Mouse (Mus musculus): ENCODE data around the gene Rufy2. TPM values are rescaled to one million over a fixed set of nuclear protein-coding genes. Genes with fewer than 3 reads are reported as not detected.

Gene Rufy2
- polyA plus RNA-seq, 1 experiment from 2014 or later: 26.8 TPM

DNA sequence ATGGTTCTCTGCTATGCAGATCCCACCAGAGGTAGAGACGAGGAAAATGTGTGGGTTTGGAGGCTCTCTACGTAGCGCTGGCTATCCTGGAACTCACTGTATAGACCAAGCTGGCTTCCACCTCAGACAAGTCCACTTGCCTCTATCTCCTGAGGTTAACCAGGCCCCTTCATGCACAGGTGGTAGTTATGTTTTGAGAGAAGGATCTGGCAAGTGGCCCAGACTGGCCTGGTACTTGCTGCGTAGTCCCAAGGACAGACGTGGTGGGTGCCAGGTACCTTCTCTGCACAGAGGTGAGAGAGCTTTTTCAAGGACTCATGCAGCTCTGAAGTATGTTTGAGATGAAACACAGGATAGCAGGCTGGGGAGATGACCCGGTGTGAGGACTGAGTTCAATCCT, 4.5 kb downstream of the Rufy2 start:
- no peaks in the 10 kb centered on the region for H3K9me3 ChIP-seq (replicated peaks)
- no peaks in the 10 kb centered on the region for H3K27me3 ChIP-seq
- 93% methylated on average over 6 of the region's 6 CpGs for WGBS
- H3K9ac ChIP-seq: no peak overlapping the region
- H3K36me3 ChIP-seq: peaks cover 46% of the 10 kb centered on the region
- no peak overlapping the region for H3K27ac ChIP-seq (replicated peaks)
- ATAC-seq (ENCODE audit: insufficient number of reproducible peaks, low FRiP score, low TSS enrichment, low read depth): no peak
- peaks cover 5% of the 10 kb centered on the region; the same call in 1 of the 2 replicates for H3K4me1 ChIP-seq
- no peak overlapping the region for H3K4me2 ChIP-seq (replicated peaks)
- no peak overlapping the region for H3K4me3 ChIP-seq (replicated peaks)

DNA sequence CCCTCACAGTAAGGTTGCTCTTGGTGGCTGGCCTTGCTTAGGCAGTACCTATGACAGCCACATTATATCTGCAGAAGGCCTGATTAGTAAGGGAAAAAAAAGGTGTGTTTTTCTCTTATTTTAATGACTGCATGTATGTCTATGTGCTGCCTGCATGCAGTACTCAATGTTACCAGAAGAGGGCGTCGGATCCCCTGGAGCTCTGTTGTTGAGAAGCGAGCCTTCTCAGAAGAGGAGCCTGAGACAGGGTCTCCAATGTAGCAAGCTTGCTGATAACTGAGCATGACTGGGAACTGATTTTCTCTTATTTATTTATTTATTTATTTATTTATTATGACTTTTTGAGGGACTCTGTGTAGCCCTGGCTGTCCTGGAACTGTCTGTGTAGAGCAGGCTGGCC, 7.3 kb downstream of the Rufy2 start:
- H3K4me2 ChIP-seq (replicated peaks): no peak overlapping the region

DNA sequence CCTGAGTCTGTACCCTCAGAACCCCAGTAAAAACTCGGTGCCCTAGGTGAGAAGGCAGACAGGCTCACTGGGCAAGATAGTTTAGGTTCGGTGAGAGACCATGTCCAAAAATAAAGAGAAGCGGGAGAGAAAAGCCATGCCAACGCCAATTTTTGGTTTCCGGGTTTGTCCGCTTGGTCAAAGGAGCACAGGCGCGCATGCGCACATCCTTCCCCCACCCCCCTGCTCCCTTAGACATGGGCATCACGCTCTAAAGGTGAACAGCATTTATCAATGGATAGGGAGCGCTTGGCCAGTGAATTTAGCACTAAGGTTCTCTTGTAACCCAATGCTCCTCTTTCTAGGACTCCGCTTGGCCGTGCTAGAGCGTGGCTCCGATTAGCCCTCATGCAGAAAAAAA, 10.6 kb downstream of the Rufy2 start:
- H3K4me1 ChIP-seq: no peaks in the 10 kb centered on the region
- 88% methylated on average over 15 of the region's 15 CpGs for WGBS
- no peaks in the 10 kb centered on the region for H3K9me3 ChIP-seq (replicated peaks)
- no peak overlapping the region for H3K9ac ChIP-seq
- H3K4me2 ChIP-seq (replicated peaks): no peak overlapping the region
- H3K4me3 ChIP-seq (replicated peaks): no peak overlapping the region
- no peak for ATAC-seq (ENCODE audit: insufficient number of reproducible peaks, low FRiP score, low TSS enrichment, low read depth)
- H3K27me3 ChIP-seq: no peaks in the 10 kb centered on the region
- H3K36me3 ChIP-seq: peaks cover 80% of the 10 kb centered on the region
- no peak overlapping the region for H3K27ac ChIP-seq (replicated peaks)

More for the DNA sequence above, 7.3 kb downstream of the Rufy2 start:
- Histone ChIP-seq H3K9me3 (replicated peaks) (no peaks in the 10 kb centered on the region), H3K4me1 (no peaks in the 10 kb centered on the region), H3K36me3 (peaks cover 73% of the 10 kb centered on the region), H3K27ac (replicated peaks) (no peak overlapping the region), H3K27me3 (no peaks in the 10 kb centered on the region), H3K4me3 (replicated peaks) (no peak overlapping the region), H3K9ac (no peak overlapping the region)
- ATAC-seq (ENCODE audit: insufficient number of reproducible peaks, low FRiP score, low TSS enrichment, low read depth): 0 out of 2 replicates have a peak, but pooled peaks have one; percentile 19
- 27% methylated on average over 3 of the region's 3 CpGs for WGBS

DNA sequence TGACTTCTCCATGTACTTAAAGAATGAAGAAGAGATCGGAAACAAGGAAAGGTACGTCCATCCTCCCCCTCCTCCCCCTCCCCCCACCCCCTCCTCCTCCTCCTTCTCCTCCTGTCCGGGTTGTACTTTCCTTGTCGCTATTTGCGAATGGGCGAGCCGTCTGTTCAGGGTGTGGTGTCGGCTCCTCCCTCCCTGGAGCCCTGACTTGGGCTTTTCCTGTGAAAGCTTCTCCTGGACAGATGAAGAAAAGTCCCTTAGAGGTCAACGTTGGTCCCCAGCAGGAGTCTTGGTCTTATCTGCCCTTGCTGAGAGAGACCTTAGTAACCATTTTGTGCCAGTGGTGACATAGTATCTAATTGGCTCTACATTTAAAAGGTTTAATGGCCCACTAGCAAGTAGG, 14.0 kb downstream of the Rufy2 start:
- H3K27me3 ChIP-seq: no peaks in the 10 kb centered on the region
- no peak overlapping the region for H3K4me2 ChIP-seq (replicated peaks)
- ATAC-seq (ENCODE audit: insufficient number of reproducible peaks, low FRiP score, low TSS enrichment, low read depth): no peak
- H3K27ac ChIP-seq (replicated peaks): no peak overlapping the region
- H3K36me3 ChIP-seq: peaks cover 92% of the 10 kb centered on the region
- H3K4me1 ChIP-seq: no peaks in the 10 kb centered on the region
- H3K9me3 ChIP-seq (replicated peaks): no peaks in the 10 kb centered on the region
- no peak overlapping the region for H3K4me3 ChIP-seq (replicated peaks)
- H3K9ac ChIP-seq: no peak overlapping the region
- 82% methylated on average over 4 of the region's 9 CpGs for WGBS

DNA sequence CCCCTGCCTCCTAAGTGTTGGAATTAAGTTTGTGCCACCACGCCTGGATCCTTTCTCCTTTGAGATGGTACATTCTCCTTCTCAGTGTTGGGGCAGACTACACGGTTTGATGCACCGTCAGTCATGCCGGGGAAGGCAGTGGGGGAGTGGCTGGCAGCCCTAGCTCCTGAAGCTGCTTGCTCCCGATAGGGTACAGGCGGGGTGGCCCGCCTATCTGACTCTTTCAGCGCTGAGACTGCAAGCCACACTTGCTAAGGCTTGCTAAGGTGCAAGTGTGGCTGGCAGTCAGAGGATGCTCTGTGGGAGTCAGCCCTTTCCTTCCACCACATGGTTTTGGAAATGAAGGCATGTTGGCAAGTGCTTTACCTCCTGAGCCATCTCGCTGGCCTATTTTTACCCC, 20.6 kb downstream of the Rufy2 start:
- H3K36me3 ChIP-seq: peaks cover 91% of the 10 kb centered on the region
- no peak for ATAC-seq (ENCODE audit: insufficient number of reproducible peaks, low FRiP score, low TSS enrichment, low read depth)
- no peaks in the 10 kb centered on the region for H3K9me3 ChIP-seq (replicated peaks)

DNA sequence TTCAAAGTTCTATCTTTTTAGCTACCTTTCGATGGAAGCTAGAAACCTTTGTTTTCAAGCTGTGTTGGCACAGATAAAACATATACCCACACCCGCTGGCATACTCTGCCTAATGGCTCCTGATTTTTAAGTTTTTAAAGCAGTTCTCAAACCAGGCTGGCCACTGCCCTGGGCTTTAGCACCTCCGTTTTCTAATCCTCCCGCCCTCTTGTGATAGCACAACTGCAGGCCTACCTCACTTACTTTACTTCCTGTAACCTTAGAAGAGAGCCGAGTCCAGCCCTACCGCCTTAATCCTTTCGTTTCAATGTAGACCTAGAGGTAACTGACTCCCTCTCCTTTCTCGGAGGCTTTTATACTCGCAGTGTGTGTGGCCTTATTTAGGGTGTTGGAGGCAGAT, 23.2 kb downstream of the Rufy2 start:
- Histone ChIP-seq H3K4me3 (replicated peaks) (no peak overlapping the region), H3K27ac (replicated peaks) (no peak overlapping the region), H3K9me3 (replicated peaks) (no peaks in the 10 kb centered on the region), H3K36me3 (peaks cover 87% of the 10 kb centered on the region), H3K4me1 (no peaks in the 10 kb centered on the region), H3K27me3 (no peaks in the 10 kb centered on the region), H3K9ac (no peak overlapping the region), H3K4me2 (replicated peaks) (no peak overlapping the region)
- 65% methylated on average over 9 of the region's 9 CpGs for WGBS
- no peak for ATAC-seq (ENCODE audit: insufficient number of reproducible peaks, low FRiP score, low TSS enrichment, low read depth)

More for the DNA sequence above, 20.6 kb downstream of the Rufy2 start:
- Histone ChIP-seq H3K27ac (replicated peaks) (no peak overlapping the region), H3K4me2 (replicated peaks) (no peak overlapping the region), H3K9ac (no peak overlapping the region), H3K4me1 (no peaks in the 10 kb centered on the region), H3K4me3 (replicated peaks) (no peak overlapping the region), H3K27me3 (no peaks in the 10 kb centered on the region)
- WGBS: 66% methylated on average over 9 of the region's 9 CpGs

DNA sequence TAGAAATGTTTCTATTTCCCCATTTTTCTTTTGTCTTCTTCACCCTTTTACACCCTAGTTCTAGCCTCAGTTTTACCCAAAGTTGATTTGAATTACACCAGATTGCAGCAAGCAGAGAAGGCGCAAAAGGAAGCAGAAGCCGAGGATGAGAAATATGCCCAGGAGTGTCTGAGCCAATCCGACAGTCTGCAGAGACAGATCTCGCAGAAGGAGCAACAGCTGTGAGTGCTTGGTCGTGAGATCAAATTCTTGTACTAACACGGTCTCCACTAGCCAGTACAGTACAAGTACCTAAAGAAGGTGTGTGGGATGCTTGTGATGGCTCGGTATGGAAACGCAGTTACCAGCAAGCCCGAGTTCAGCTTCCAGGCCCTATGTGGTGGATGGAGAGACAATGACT, 24.5 kb downstream of the Rufy2 start:
- Histone ChIP-seq H3K4me1 (no peaks in the 10 kb centered on the region), H3K4me3 (replicated peaks) (no peak overlapping the region), H3K9me3 (replicated peaks) (no peaks in the 10 kb centered on the region), H3K36me3 (peaks cover 83% of the 10 kb centered on the region), H3K9ac (no peak overlapping the region), H3K27me3 (no peaks in the 10 kb centered on the region), H3K4me2 (replicated peaks) (no peak overlapping the region), H3K27ac (replicated peaks) (no peak overlapping the region)
- ATAC-seq (ENCODE audit: insufficient number of reproducible peaks, low FRiP score, low TSS enrichment, low read depth): no peak
- WGBS: 86% methylated on average over 9 of the region's 9 CpGs

DNA sequence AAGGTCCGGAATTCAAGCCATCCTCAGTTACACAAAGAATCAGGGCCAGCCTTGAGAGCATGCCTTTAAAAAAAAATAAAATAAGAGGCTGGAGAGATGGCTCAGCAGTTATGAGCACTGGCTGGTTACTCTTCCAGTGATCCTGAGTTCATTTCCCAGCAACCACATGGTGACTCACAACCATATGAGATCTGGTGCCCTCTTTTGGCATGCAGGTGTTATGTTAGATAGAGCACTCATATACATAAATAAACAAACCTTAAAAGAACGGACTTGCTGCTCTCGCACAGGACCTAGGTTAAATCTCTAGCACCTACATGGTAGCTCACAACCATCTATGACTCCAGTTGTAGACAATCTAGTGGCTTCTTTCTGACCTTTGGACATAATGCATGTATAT, 28.2 kb downstream of the Rufy2 start:
- H3K9me3 ChIP-seq (replicated peaks): no peaks in the 10 kb centered on the region
- no peaks in the 10 kb centered on the region for H3K27me3 ChIP-seq
- H3K27ac ChIP-seq (replicated peaks): no peak overlapping the region
- no peak overlapping the region for H3K9ac ChIP-seq
- H3K4me2 ChIP-seq (replicated peaks): no peak overlapping the region
- peaks cover 81% of the 10 kb centered on the region for H3K36me3 ChIP-seq
- ATAC-seq (ENCODE audit: insufficient number of reproducible peaks, low FRiP score, low TSS enrichment, low read depth): no peak
- H3K4me3 ChIP-seq (replicated peaks): no peak overlapping the region
- H3K4me1 ChIP-seq: no peaks in the 10 kb centered on the region
- 62% methylated on average over 3 of the region's 3 CpGs for WGBS

DNA sequence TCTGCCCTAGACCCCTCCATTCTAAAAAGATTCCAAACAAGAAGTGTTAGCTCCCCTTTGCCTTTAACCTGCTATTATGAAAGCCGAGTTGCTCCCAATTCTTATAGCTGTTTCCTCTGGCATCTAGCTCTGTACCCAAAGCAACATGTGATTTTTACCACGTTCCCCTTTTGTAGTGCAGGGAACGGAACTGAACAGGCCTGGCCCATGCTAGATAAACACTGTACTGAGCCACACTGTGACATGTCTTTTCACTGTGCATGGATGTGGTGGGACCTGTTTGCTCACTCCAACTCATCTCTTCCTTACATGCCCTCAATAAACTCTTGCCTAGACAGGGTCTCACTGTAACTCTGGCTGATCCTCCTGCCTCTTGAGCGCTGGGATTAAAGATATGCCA, 30.2 kb downstream of the Rufy2 start:
- Histone ChIP-seq H3K4me2 (replicated peaks) (no peak overlapping the region), H3K9me3 (replicated peaks) (no peaks in the 10 kb centered on the region), H3K27me3 (no peaks in the 10 kb centered on the region), H3K27ac (replicated peaks) (no peak overlapping the region), H3K36me3 (peaks cover 76% of the 10 kb centered on the region), H3K9ac (no peak overlapping the region), H3K4me1 (no peaks in the 10 kb centered on the region), H3K4me3 (replicated peaks) (no peak overlapping the region)
- ATAC-seq (ENCODE audit: insufficient number of reproducible peaks, low FRiP score, low TSS enrichment, low read depth): 0 out of 2 replicates have a peak, but pooled peaks have one; percentile 15
- WGBS: 67% methylated on average over 4 of the region's 4 CpGs

DNA sequence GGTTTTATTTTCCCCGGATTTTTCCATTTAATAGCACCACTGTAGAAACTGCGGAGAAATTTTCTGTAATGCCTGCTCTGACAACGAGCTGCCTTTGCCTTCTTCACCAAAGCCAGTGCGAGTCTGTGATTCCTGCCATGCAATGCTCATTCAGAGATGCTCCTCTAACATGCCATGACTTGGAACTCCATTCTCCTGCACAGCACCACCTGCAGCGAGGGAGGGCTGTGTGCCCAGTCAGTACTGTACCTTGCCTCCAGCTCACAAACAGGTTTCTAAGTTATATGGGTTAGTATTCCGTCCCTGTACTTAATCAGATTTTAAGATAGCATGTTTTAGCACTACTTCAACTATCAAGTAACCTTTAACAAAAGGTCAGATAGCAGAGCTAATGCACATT, 31.5 kb downstream of the Rufy2 start:
- Histone ChIP-seq H3K9ac (no peak overlapping the region), H3K27ac (replicated peaks) (no peak overlapping the region), H3K27me3 (no peaks in the 10 kb centered on the region), H3K4me3 (replicated peaks) (no peak overlapping the region), H3K4me1 (no peaks in the 10 kb centered on the region), H3K9me3 (replicated peaks) (no peaks in the 10 kb centered on the region), H3K36me3 (peaks cover 80% of the 10 kb centered on the region), H3K4me2 (replicated peaks) (no peak overlapping the region)
- ATAC-seq (ENCODE audit: insufficient number of reproducible peaks, low FRiP score, low TSS enrichment, low read depth): no peak
- 72% methylated on average over 6 of the region's 6 CpGs for WGBS

DNA sequence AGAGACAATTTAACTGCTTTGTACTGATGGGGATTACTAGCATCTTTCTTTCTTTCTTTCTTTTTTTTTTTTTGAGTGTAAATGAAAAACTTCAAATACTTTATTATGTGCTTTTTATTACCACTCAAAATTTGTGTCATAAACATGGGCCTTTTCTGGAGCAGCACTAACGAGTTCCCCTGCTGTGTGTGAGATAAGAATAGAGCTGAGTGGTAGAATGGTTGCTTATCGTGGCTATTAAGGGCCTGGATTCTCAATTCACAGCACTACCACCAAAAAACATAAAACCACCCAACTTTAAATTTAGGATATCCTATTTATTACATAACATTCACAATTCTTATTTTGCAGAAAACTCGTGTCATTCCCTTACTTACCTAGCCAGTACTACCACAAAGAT, 33.5 kb downstream of the Rufy2 start:
- peaks cover 72% of the 10 kb centered on the region for H3K36me3 ChIP-seq

DNA sequence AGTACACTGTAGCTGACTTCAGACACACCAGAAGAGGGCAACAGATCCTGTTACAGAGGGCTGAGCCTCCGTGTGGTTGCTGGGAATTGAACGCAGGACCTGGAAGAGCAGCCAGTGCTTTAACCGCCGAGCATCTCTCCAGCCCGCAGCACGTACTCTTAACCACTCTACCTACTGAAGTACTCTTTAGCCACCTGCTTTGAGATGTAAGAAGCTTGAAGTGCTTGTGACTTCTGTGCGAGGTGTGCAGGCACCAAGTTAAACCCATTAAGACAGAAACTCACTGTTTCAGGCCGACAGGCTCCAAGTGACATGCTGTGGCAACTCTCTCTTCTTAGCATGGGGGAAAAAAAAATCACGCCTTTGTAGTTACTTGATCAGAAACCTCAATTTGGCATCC, 34.1 kb downstream of the Rufy2 start:
- Histone ChIP-seq H3K27ac (replicated peaks) (no peak overlapping the region), H3K27me3 (no peaks in the 10 kb centered on the region), H3K9me3 (replicated peaks) (no peaks in the 10 kb centered on the region), H3K4me3 (replicated peaks) (no peak overlapping the region), H3K4me1 (no peaks in the 10 kb centered on the region), H3K4me2 (replicated peaks) (no peak overlapping the region), H3K36me3 (peaks cover 69% of the 10 kb centered on the region), H3K9ac (no peak overlapping the region)
- WGBS: 85% methylated on average over 9 of the region's 9 CpGs
- no peak for ATAC-seq (ENCODE audit: insufficient number of reproducible peaks, low FRiP score, low TSS enrichment, low read depth)

More for the DNA sequence above, 33.5 kb downstream of the Rufy2 start:
- H3K4me2 ChIP-seq (replicated peaks): no peak overlapping the region
- H3K4me1 ChIP-seq: no peaks in the 10 kb centered on the region
- no peak for ATAC-seq (ENCODE audit: insufficient number of reproducible peaks, low FRiP score, low TSS enrichment, low read depth)
- no peak overlapping the region for H3K4me3 ChIP-seq (replicated peaks)
- WGBS: 87% methylated on average over 3 of the region's 3 CpGs
- no peak overlapping the region for H3K9ac ChIP-seq
- H3K27ac ChIP-seq (replicated peaks): no peak overlapping the region
- H3K27me3 ChIP-seq: no peaks in the 10 kb centered on the region
- no peaks in the 10 kb centered on the region for H3K9me3 ChIP-seq (replicated peaks)

All from embryonic facial prominence, embryonic 15.5 days (tissue).